Mouse (Mus musculus): ENCODE results near the gene Crabp1.

The Crabp1 gene

DNA sequence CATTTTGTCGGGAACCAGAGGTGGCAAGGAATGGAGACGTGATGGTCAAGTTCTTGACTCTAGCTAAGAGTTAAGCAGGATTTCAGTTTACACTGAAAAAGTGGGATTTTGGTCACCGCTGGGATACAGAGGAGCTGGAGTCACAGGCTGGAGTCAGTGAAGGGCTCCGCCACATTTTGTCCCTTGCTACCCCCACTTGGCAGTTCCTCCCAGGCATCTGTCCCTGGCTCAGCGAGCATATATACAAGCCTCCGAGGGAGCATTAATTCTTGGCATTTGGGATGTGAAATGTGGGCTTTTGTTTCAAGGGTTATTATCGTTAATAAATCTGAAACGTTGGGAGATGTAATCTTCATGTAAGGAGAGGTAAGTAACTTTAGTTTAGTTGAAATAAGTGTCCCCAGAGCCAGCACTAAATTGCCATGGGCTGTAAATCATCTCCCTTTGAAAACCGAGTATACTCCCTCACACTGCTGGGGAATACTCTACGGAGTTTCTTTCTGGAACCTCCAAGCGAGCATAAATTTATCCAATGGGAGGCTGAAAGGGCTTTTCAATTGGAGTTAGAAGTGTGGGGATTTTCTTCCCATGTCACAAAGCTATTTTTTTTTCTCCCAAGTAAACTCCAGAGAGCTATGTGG, 5.7 kb downstream of the Crabp1 start:
- in situ Hi-C loops (cut with MboI) = no loop called here

DNA sequence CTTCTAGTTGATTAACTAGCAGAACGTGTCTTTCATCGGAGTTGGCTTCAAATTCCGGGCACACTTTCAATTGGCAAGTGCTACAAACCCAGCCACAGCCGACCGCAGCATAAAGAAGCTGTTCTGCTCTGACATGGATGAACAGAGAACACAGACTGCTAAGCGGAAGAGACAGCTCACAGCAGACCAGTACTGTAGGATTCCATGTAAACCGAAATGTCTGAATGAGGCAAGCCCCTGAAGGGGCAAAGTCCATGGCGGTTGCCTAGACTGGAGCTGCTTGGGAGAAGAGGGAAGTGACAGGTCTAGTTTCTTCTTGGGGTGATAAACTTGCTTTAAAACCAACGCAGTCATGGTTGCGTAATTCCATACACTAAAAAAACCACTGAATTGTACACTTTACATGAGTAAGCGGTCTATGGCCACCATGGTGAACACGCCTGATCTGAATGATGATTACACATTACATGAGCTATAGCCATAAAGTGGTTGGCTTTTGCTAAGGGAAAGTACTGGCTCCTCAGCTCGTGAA, 12.0 kb downstream of the Crabp1 start:
- in situ Hi-C loops (cut with MboI) = no loop called here

DNA sequence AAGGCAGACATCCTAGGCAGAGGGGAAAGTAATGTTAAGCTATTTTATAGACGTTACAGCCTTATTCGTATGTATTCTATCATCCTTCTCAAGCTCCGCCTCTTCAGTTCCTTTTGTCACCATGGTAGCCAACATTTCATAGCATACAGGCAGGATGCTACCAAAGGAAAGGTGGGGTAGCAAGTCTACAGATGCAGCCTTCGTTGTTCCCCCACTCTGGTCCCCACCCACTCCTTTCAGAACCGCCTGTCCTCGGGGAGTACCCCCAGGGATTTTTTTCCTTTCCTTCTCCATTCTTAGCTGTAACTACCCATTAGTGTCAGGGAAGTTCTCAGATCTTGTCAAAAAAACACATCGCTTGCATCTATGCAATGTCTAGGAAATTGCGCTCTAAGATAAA, 14.7 kb downstream of the Crabp1 start:
- in situ Hi-C loops (cut with MboI) = no loop called here

DNA sequence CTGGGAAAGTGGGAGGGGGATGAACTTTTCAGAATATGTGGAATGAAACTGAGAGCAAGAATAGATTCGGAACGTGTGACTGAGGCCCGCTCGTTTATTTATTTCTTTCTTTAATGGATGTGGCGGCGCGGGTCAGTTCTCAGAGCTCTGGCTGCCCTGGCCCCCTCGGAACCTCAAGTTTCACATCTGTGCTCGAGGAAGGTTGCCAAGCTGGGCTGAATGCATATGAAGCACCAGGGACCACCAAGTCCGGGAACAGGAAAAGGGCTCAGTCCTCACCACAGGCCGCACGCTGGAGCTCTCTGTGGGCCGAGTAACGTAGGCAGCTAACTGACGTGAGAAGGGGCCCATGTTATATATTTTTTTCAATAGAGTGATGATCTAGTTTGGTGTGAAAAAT, 18.0 kb downstream of the Crabp1 start:
- in situ Hi-C loops (cut with MboI) = no loop called here

DNA sequence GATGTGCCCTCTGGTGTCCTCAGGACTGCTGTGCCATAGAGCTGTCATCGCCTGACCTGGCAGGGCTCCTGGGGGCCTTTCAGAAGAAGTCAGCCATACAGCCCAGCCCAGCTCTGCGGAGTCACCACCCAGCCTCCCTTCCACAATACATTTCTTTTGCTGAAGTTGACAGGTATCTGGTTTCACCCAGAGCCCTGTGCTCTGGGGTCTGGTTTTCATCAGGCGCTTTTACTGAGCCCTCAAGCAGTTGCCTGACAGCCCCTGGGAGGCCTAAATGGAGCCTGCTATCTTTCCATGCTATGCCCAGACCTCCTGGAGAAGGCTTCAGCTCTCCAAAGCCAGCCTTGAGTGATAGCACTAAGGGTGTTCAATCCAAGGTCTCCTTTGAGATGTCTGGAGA, 19.5 kb downstream of the Crabp1 start:
- in situ Hi-C loops (cut with MboI) = no loop called here

DNA sequence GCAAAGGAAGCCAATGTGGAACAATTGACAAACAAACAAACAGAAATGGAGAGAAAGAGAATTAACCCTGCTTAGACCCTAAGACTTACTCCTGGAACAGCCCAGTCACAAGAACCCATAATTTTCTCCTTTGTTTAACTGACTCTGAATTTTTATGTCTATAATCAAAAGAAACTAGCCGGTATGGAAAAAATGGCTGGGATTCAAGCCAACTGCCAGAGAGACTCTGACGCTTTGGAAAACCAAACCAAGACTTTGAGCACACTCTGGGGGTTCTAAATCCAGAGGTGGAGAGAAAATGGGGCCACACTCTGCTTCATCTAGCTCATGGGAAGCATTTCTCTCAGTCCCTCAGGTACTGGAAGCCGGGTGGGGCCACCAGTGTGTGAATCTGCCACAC, 20.7 kb downstream of the Crabp1 start:
- in situ Hi-C loops (cut with MboI) = no loop called here

DNA sequence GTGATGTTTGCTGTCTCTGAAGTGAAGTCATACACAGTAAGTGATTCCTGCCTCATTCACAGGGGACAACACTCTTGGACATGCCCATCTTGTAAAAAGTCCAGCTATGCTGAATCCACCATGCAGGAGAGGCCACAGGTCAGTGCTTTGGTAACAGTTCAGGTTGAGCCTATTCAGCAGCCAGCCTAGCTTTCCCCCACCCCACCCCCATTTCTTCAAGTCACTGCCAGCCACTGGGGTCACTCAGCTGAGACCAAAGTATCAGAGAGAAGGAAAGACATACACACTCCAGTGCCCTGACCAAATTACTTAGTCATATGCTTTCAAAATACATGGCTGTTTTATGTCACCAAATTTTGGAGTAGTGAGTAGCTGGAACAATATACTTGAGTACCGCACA, 21.5 kb downstream of the Crabp1 start:
- in situ Hi-C loops (cut with MboI) = no loop called here

DNA sequence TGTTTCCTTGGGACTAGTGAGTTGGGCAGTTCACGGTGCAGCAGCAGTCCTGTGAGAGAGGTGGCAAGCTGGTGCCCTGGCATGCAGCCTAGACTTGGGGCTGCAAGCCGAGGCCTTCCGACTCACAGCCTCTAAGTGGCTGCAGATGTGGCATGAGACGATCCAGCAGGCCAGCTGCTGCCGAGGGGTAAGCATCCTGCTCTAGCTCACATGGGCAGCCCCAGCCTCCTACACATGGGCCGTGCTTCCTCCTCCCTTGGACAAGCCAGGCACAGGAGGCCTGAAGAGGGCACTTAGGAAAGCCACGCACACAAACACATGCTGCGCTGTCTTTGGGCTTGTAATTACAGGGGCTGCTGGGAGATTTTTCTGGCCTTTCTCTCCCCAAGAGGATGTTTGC, 23.2 kb downstream of the Crabp1 start:
- in situ Hi-C loops (cut with MboI) = no loop called here

DNA sequence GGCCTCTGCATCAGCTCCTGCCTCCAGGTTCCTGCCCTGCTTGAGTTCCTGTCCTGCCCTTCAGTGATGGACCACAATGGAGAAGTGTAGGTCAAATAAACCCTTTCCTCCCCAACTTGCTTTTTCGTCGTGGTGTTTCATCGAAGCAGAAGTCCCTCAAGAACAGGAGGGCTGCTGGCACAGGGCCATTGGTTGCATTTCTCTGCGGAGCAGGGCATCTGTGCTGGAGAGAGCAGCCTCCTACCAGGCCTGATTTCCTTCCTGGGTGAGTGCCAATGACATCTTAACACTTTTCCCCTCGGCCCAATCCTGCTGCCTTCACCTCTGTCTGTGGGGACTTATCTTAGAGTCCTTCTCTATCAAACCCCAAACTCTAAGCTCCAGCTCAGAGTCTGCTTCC, 25.7 kb downstream of the Crabp1 start:
- in situ Hi-C loops (cut with MboI) = no loop called here

DNA sequence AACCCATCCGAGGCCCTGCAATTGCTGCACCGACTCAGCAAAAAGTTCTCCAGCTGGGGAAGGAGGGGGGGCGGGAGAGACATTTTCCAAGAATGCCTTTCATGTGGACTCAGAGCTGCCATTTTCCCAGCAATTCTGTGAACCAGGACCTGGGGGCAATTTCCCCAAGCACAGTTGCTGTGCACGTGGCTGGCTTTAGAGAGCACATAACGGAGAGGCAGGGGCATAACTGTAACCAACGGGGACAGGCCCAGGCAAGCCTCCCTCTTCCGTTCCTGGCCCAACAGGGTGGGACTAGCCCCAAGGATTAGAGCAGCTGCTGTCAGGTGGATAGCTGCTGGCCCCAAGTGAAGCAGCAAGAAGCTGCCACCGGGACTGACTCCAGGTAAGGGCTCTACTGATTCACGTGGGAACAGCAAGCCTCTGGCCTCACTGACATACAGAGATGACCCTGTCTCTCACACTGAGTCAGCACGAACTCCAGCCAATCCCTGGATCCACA, 37.0 kb downstream of the Crabp1 start:
- in situ Hi-C loops (cut with MboI) = no loop called here

DNA sequence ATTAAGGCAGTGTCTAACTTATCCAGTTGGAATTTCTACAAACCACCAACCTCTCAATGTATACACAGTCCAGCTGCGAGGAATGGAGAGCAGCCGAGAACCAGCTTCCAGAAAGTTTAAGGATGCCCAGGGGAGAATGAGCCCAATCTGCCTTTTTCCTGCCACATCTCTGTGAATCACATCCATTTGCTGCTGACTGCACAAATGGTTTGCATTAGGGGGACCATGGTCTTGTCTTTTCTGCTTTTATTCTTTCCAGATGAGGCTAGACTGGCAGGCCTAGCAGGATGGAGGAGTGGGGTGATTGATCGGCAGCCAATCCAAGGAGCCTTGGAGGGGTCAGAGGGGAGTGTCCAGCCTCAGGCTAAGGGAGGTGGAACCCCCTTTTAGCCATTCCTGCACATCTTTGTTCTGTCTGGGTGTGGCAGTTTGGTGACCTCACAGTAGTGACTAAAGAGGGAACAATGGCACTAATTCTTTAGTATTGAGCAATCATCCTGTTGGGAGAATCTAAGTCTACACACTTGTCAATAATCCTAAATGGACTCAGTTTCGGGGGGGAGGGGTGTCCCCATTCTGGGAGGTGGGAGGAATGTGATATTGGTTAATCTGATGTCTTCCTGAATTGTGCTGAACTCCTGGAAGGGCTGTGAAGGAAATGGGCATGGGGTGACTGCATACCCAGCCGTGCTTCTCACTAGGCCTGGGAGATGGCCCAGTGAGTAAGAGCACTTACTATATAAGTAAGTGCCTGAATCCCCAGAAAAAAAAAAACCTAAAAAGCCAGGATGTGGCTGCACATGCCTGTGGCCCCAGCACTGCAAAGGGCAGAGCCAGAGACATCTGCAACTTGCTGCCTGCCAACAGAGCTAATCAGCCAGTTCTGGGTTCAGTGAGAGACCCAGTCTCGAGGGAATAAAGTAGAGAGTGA, 38.5 kb downstream of the Crabp1 start:
- in situ Hi-C loops (cut with MboI) = no loop called here

DNA sequence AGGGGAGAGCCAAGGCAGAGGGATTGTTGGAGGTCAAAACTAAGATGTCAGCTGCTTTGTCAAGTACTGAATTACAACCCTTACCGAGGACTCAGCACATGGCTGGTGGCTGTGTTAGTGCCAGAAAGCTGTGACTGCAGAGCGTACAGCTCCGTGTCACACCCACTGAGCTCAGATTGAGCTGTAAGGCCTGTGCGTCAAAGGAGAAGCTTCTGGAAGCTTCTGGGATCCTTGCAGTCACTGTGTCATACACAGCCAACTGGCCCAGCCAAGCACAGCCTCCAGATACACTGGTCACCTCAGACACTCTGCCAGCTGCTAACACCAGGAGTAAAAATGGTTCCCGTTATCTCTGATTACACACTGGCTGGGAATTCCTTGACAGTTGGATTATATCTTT, 39.8 kb downstream of the Crabp1 start:
- in situ Hi-C loops (cut with MboI) = no loop called here

DNA sequence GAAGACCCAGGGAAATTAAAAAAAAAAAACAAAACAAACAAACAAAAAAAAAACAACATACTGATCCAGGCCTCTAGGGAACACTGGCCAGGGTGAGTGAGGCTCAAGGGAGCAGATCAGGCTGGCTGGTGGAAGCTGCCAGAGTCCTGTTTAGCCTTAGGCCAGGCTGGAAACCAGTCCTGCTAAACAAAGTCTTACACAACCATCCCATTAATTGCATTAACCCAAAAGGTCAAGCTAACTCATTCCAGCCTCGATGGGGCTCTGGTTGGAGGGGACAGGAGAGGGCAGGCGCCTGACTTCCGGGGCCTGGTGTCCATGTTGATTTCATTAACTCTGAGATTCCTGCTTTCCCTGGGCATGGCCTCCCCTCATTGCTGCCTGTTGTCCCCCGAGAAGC, 43.2 kb downstream of the Crabp1 start:
- in situ Hi-C loops (cut with MboI) = no loop called here

DNA sequence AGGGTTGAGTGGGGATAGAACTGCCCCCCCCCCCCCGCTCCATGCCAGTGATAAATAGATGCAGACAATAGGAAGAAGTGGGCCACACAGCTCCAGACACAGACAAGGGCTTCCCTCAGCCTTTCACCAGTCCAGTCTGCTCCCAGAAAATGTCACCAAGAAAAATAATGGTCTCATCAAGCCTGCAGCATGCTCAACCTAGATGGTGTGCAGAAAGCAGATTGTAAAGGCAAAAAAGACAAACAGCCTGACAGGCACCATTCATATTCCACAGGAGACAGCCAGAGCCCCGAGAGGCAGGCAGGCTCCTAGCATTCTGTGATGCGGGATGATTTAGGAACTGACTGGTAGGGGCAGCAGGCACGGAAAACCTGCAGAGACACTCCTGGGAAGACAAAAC, 45.4 kb downstream of the Crabp1 start:
- in situ Hi-C loops (cut with MboI) = no loop called here

DNA sequence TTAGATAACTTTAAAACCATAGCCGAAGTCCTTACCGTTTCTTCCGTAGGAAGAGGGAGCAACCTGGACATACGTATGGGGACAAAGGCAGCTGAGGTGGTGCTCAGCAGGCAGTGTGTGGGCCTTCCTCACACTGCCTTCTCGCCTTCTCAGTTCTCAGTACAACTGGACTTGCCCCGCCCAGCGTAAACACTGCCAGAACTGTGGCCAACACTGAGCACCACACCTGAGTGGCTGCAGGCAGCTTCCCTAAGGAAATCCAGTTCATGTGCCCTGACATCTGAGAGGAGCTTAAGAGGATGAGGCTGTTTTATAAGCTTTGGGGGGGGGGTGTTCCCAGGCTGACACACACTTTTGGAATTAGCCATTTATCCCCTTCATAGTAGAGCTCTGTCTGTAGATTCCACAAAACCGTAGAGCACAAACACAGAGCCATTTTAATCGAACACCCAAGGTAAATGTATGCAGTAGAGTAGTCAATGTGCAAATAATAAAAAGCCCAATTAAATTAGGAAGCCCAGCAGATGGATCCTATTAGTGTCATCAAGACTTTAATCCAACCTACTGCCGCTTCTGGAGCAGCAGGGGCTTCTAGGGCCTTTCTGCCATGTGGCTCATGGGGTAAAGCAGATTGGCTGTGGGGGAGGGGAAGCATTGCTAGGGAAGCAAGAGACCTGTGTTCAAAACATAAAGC, 52.1 kb downstream of the Crabp1 start:
- in situ Hi-C loops (cut with MboI) = no loop called here

DNA sequence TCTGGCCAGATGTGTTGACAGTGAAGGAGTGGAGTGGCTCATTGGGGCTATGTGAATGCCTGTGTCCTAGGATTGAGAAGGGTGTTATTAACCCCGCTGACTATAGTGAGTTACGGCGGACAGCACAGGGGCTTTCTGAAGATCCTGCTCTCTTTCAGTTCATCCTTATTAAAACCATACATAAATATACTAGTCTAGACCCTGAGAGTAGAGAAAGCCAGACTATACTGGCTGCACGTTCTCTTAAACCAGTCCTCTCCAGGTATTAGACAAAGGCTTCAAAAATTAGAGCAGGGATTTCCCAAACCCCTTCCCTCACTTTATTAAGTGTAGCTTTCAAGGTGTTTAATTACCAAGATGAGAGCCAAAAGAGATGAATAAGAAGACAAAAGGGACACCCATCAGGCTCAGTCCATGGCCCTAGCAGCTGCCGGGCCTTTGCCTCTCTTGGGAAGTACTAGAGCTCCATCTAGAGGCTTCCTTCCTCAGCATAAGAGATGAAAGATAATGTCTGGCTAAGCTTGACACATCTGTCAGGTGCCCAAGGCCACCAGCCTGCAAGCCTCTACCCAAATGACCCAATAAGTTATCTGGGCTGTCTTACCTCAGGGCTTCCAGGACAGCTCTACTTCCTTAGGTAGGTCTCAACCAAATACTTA, 57.0 kb downstream of the Crabp1 start:
- in situ Hi-C loops (cut with MboI) = no loop called here
